Mouse (Mus musculus) midbrain, postnatal 0 days (tissue): ENCODE measurements around the gene Ptgs2. TPM values are rescaled to one million over a fixed set of nuclear protein-coding genes. Genes with fewer than 3 reads are reported as not detected.
A peak's percentile ranks its signal among the peaks of the same experiment; 100 is the strongest.

ENCODE experiments used
- ATAC-seq: fragments of 200-750 bp; cut with Nextera tagmentation; 2 replicates; pipeline ENCODE4 v1.8.0; 2017; ENCODE audit warnings: moderate number of reproducible peaks, mild to moderate bottlenecking, moderate TSS enrichment, moderate library complexity; ENCODE audit not compliant: low FRiP score
- DNase-seq: peaks from one replicate; pipeline ENCODE4 v3.0.0-alpha.2; 2015; ENCODE audit warnings: low spot score
- H3K27ac ChIP-seq: fragments of 300-500 bp; sonication (generic); 2 replicates; pipeline ENCODE4 v1.5.1; 2014; ENCODE audit warnings: low read depth, mild to moderate bottlenecking, low read length, mixed read lengths
- H3K27me3 ChIP-seq: fragments of 300-500 bp; sonication (generic); 2 replicates; pipeline ENCODE4 v1.6.1; 2014; ENCODE audit warnings: low read length, control low read depth, mixed read lengths; ENCODE audit not compliant: insufficient read depth
- H3K36me3 ChIP-seq: fragments of 300-500 bp; sonication (generic); 2 replicates; pipeline ENCODE4 v1.6.1; 2014; ENCODE audit warnings: low read length, control low read depth, mixed read lengths; ENCODE audit not compliant: insufficient read depth
- H3K4me1 ChIP-seq: fragments of 300-500 bp; sonication (generic); 2 replicates; pipeline ENCODE4 v1.6.1; 2014; ENCODE audit warnings: mild to moderate bottlenecking, control low read depth, antibody characterized with exemption, low read length, mixed read lengths; ENCODE audit not compliant: insufficient read depth
- H3K4me2 ChIP-seq: fragments of 300-500 bp; sonication (generic); 2 replicates; pipeline ENCODE4 v1.6.1; 2014; ENCODE audit warnings: low read depth, mild to moderate bottlenecking, low read length, mixed read lengths; ENCODE audit not compliant: poor library complexity, severe bottlenecking
- H3K4me3 ChIP-seq: fragments of 300-500 bp; sonication (generic); 2 replicates; pipeline ENCODE4 v1.5.1; 2014; ENCODE audit warnings: low read depth, mild to moderate bottlenecking, low read length, moderate library complexity
- H3K9ac ChIP-seq: fragments of 300-500 bp; sonication (generic); replicated peaks from 2 replicates; pipeline ENCODE4 v1.6.1; 2014; ENCODE audit warnings: mild to moderate bottlenecking, low read length, moderate library complexity, mixed read lengths; ENCODE audit not compliant: poor library complexity, severe bottlenecking
- H3K9me3 ChIP-seq: fragments of 300-500 bp; sonication (generic); 2 replicates; pipeline ENCODE4 v1.6.1; 2016; ENCODE audit warnings: low read length, control low read depth
- CTCF ChIP-seq: IDR thresholded peaks from 2 replicates; pipeline ENCODE4 v1.5.1; 2016; ENCODE audit warnings: antibody characterized with exemption, mild to moderate bottlenecking
- WGBS: fragments of 180-500 bp; shearing (Covaris S2); extraction: QIAGEN DNeasy Blood & Tissue Kit; methylation state at CpG from one replicate; pipeline ENCODE4 v1.1.7; 2014; 5-methylcytosine and 5-hydroxymethylcytosine counted together
- polyA plus RNA-seq: library from polyadenylated mRNA; unstranded; fragments of >200 nt; fragmentation: Nextera tagmentation; extraction: Ambion mirVana; gene quantifications from 2 replicates; pipeline ENCODE4 v1.2.1, GENCODE M21; 2015
- total RNA-seq: library from RNA; depleted of rRNA; stranded (reverse); fragments of >200 nt; gene quantifications from 2 replicates; pipeline ENCODE4 v1.2.3, GENCODE M21; 2014; rRNA removed

Ptgs2 gene
- total RNA-seq (0.47 and 0.49 TPM in 2 replicates), polyA plus RNA-seq (0.05 and 0.20 TPM in 2 replicates)

DNA sequence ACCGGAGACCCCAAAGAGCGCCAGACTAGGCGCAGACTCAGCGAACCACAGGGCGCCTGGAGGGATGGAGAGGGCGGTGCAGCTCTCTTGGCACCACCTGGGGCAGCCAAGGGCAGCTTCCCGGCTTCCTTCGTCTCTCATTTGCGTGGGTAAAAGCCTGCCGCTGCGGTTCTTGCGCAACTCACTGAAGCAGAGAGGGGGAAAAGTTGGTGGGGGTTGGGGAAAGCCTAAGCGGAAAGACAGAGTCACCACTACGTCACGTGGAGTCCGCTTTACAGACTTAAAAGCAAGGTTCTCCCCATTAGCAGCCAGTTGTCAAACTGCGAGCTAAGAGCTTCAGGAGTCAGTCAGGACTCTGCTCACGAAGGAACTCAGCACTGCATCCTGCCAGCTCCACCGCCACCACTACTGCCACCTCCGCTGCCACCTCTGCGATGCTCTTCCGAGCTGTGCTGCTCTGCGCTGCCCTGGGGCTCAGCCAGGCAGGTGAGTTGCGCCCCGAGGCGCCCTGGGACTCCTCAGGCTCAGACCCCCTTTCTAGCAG is at the start of gene Ptgs2:
Gene Ptgs2, plus strand, starts transcription at position 242 of the 544 bp plus-strand sequence.
- TF ChIP-seq CTCF: peak; percentile 34; the same call in 1 of the 2 replicates
- WGBS: 2% methylated on average over 26 of the region's 26 CpGs
- Histone ChIP-seq H3K4me1 (0 out of 2 replicates have a peak, but pooled peaks cover 4% of the 10 kb centered on the region), H3K4me2 (peak within 1 kb of the TSS; percentile 99), H3K4me3 (peak within 1 kb of the TSS; percentile 52), H3K27me3 (no peaks in the 10 kb centered on the region), H3K27ac (no peak within 1 kb of the TSS), H3K9me3 (no peaks in the 10 kb centered on the region), H3K9ac (peak within 1 kb of the TSS; percentile 54), H3K36me3 (no peaks in the 10 kb centered on the region)
- peak; percentile 12 for DNase-seq
- ATAC-seq: peak; percentile 75

DNA sequence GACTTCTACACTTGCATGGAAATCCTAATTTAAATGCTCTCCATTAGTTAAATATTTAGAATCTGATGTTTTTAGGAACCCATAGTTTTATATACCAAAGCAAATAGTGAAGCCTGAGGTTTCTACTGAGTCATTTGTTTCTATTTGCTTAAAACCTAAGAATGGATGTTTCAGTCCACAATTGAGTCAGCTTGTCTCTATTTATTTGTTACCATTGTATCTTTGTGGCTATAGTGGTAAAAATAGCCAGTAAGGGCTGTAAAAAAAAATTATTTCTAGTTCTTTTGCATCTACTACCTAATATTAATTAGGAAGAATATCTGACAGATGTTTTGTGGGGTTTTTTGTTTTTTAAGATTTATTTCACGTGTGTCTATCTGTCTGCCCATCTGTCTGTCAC is 49.6 kb upstream of the Ptgs2 start:
- WGBS: 88% methylated on average over 1 of the region's 1 CpGs
- Histone ChIP-seq H3K9ac (no peak overlapping the region), H3K36me3 (no peaks in the 10 kb centered on the region), H3K4me3 (no peak overlapping the region), H3K9me3 (no peaks in the 10 kb centered on the region), H3K4me1 (no peaks in the 10 kb centered on the region), H3K27ac (no peak overlapping the region), H3K4me2 (no peak overlapping the region), H3K27me3 (no peaks in the 10 kb centered on the region)
- TF ChIP-seq CTCF: no peak
- ATAC-seq (no peak), DNase-seq (no peak)

DNA sequence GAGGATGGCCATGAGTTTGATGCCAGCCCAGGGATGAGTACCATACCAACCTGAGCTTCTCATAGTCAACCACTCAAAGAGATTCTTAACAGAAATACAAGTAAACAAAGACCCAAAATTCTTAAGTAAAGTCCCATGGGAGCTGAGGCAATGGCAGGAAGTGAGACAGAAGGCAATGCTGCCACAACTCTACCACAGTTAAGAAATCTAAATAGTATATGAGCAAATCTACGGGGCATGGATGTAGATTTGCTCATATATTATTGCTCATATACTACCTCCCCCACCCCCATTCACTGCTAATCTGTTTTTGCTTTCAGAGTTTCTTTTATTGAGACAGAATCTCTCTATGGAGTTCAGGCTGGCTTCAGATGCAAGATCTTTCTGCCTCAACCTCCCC is 34.1 kb upstream of the Ptgs2 start:
- Histone ChIP-seq H3K4me1 (no peaks in the 10 kb centered on the region), H3K9ac (no peak overlapping the region), H3K9me3 (no peaks in the 10 kb centered on the region), H3K4me3 (no peak overlapping the region), H3K4me2 (no peak overlapping the region), H3K27me3 (no peaks in the 10 kb centered on the region), H3K27ac (no peak overlapping the region), H3K36me3 (no peaks in the 10 kb centered on the region)
- 96% methylated on average over 1 of the region's 1 CpGs for WGBS
- no peak for DNase-seq
- ATAC-seq: no peak
- TF ChIP-seq CTCF: no peak

DNA sequence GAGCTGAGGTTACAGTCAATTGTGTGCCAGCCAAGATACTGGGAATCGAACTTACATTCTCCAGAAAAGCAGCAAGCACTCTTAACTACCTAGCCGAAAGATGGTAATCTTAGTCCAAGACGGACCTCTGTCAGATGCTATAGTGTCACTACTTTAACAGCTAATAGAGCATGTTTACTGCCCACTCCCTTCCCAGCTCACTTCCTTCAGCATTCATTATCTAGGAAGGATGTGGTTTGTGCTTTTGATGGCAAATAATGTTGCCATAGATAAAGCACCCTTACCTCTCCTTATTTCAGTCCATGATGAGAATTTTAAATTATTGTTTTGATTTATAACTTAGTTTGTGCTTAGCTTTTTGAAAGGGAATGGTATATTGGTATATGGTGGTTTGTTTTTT is 27.0 kb upstream of the Ptgs2 start:
- Histone ChIP-seq H3K27ac (no peak overlapping the region), H3K27me3 (no peaks in the 10 kb centered on the region), H3K9me3 (no peaks in the 10 kb centered on the region), H3K9ac (no peak overlapping the region), H3K4me2 (no peak overlapping the region), H3K36me3 (no peaks in the 10 kb centered on the region), H3K4me3 (no peak overlapping the region), H3K4me1 (no peaks in the 10 kb centered on the region)
- DNase-seq (no peak), ATAC-seq (no peak)
- TF ChIP-seq CTCF: no peak
- WGBS: 90% methylated on average over 3 of the region's 3 CpGs

DNA sequence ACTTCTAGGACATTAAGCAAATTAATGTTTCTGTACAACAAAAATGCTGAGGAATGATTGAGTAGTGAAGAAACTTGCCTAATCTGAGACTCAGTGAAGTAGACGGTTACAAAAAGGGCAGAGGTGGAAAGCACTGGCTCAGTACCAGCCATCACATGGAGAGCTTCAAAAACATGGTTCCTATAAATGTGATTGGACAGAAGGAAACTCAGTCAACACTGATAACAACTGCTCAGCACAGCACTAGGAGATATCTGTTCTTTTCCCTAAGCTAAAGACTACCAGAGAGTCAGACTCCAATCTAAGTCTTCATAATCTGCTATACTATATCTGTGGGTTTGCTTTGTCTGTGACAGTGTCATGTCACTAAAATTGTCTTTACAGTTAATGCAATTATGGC is 25.2 kb upstream of the Ptgs2 start:
- Histone ChIP-seq H3K27me3 (no peaks in the 10 kb centered on the region), H3K36me3 (no peaks in the 10 kb centered on the region), H3K27ac (no peak overlapping the region), H3K4me2 (no peak overlapping the region), H3K4me1 (no peaks in the 10 kb centered on the region), H3K9ac (no peak overlapping the region), H3K9me3 (no peaks in the 10 kb centered on the region), H3K4me3 (no peak overlapping the region)
- ATAC-seq: no peak
- no peak for DNase-seq
- no peak for TF ChIP-seq CTCF
- 81% methylated on average over 1 of the region's 1 CpGs for WGBS

DNA sequence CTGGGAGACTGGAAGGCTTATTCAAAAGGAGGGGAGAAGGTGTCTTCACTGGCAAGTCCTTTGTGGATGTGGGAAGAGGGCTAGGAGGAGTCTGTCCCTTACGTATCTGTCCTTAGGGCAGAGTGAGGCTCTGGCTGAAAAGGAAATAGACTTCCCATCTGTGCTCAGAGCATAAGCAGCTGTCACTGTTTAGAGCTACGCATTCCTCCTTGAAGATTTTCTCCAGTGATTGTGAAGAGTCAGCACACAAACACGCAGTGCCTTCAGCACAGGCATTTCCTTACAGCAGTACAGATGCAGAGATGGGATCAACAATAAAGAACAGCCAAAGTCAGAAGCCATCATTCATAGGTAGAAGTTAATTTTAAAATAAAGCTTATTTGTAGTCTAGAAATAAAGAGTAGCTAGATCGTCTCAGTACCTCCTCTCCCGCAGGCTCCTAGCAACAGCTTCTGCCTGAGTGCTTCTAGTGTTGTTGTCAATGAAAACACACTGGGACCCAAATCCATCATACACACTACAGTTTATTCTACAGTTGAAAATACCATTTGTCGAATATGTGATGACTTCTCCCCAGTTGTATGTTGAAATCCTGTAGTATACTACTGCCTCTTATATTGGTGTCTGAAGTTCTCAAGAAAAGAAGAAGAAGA is 10.7 kb upstream of the Ptgs2 start:
- no peak for TF ChIP-seq CTCF
- 84% methylated on average over 6 of the region's 6 CpGs for WGBS
- Histone ChIP-seq H3K36me3 (no peaks in the 10 kb centered on the region), H3K9ac (no peak overlapping the region), H3K27me3 (no peaks in the 10 kb centered on the region), H3K9me3 (no peaks in the 10 kb centered on the region), H3K4me3 (no peak overlapping the region), H3K27ac (no peak overlapping the region), H3K4me1 (no peaks in the 10 kb centered on the region), H3K4me2 (no peak overlapping the region)
- peak; percentile 6 for DNase-seq
- ATAC-seq: 0 out of 2 replicates have a peak, but pooled peaks have one; percentile 24
